Mouse (Mus musculus): ENCODE measurements around the gene Fgfr2. TPM values are rescaled to one million over a fixed set of nuclear protein-coding genes. Genes with fewer than 3 reads are reported as not detected.

Fgfr2 gene
- polyA plus RNA-seq, 1 experiment from 2014 or later: 17.2 TPM

- H3K36me3 ChIP-seq: no peaks in the 10 kb centered on the region
- H3K9ac ChIP-seq: no peak overlapping the region
- no peaks in the 10 kb centered on the region for H3K4me1 ChIP-seq (replicated peaks)
- H3K9me3 ChIP-seq (replicated peaks): no peaks in the 10 kb centered on the region
- no peaks in the 10 kb centered on the region for H3K27me3 ChIP-seq
- no peak for ATAC-seq (replicated peaks; ENCODE audit: insufficient number of reproducible peaks, insufficient read depth, low FRiP score, low read depth)
- H3K27ac ChIP-seq: no peak overlapping the region
- no peak overlapping the region for H3K4me2 ChIP-seq
- no peak overlapping the region for H3K4me3 ChIP-seq
- WGBS: 68% methylated on average over 4 of the region's 4 CpGs
Measured at GRCm38 (mm10) chr7:132088181-132088580, 1035.0 kb downstream of the Fgfr2 start.

GRCm38 (mm10) chr7:132075825-132076224, 1047.3 kb downstream of the Fgfr2 start:
- Histone ChIP-seq H3K4me1 (replicated peaks) (no peaks in the 10 kb centered on the region), H3K36me3 (no peaks in the 10 kb centered on the region), H3K27ac (no peak overlapping the region), H3K9ac (no peak overlapping the region), H3K4me3 (no peak overlapping the region), H3K4me2 (no peak overlapping the region), H3K27me3 (peaks cover 8% of the 10 kb centered on the region; the same call in 1 of the 2 replicates), H3K9me3 (replicated peaks) (no peaks in the 10 kb centered on the region)
- WGBS: 58% methylated on average over 1 of the region's 1 CpGs
- ATAC-seq (replicated peaks; ENCODE audit: insufficient number of reproducible peaks, insufficient read depth, low FRiP score, low read depth): no peak

- no peaks in the 10 kb centered on the region for H3K4me1 ChIP-seq (replicated peaks)
- no peak overlapping the region for H3K9ac ChIP-seq
- H3K4me3 ChIP-seq: no peak overlapping the region
- no peaks in the 10 kb centered on the region for H3K36me3 ChIP-seq
- peaks cover 8% of the 10 kb centered on the region; the same call in 1 of the 2 replicates for H3K27me3 ChIP-seq
- H3K4me2 ChIP-seq: no peak overlapping the region
- H3K27ac ChIP-seq: no peak overlapping the region
- WGBS: 62% methylated on average over 3 of the region's 3 CpGs
- no peak for ATAC-seq (replicated peaks; ENCODE audit: insufficient number of reproducible peaks, insufficient read depth, low FRiP score, low read depth)
- H3K9me3 ChIP-seq (replicated peaks): no peaks in the 10 kb centered on the region
Measured at GRCm38 (mm10) chr7:132074503-132074902, 1048.6 kb downstream of the Fgfr2 start.

- no peaks in the 10 kb centered on the region for H3K9me3 ChIP-seq (replicated peaks)
- H3K27me3 ChIP-seq: peaks cover 7% of the 10 kb centered on the region
- no peak for ATAC-seq (replicated peaks; ENCODE audit: insufficient number of reproducible peaks, insufficient read depth, low FRiP score, low read depth)
- H3K27ac ChIP-seq: no peak overlapping the region
- H3K4me2 ChIP-seq: no peak overlapping the region
- H3K9ac ChIP-seq: no peak overlapping the region
- H3K4me1 ChIP-seq (replicated peaks): no peaks in the 10 kb centered on the region
- WGBS: 71% methylated on average over 6 of the region's 6 CpGs
- no peaks in the 10 kb centered on the region for H3K36me3 ChIP-seq
- no peak overlapping the region for H3K4me3 ChIP-seq
Measured at GRCm38 (mm10) chr7:132070877-132071625, 1052.1 kb downstream of the Fgfr2 start.

- Histone ChIP-seq H3K4me3 (no peak overlapping the region), H3K27ac (no peak overlapping the region), H3K4me2 (no peak overlapping the region), H3K27me3 (peaks cover 7% of the 10 kb centered on the region), H3K9me3 (replicated peaks) (no peaks in the 10 kb centered on the region), H3K9ac (no peak overlapping the region), H3K4me1 (replicated peaks) (no peaks in the 10 kb centered on the region), H3K36me3 (no peaks in the 10 kb centered on the region)
- no peak for ATAC-seq (replicated peaks; ENCODE audit: insufficient number of reproducible peaks, insufficient read depth, low FRiP score, low read depth)
- 40% methylated on average over 5 of the region's 5 CpGs for WGBS
Measured at GRCm38 (mm10) chr7:132067951-132068350, 1055.2 kb downstream of the Fgfr2 start.

- Histone ChIP-seq H3K27ac (no peak overlapping the region), H3K9me3 (replicated peaks) (no peaks in the 10 kb centered on the region), H3K4me3 (no peak overlapping the region), H3K27me3 (peaks cover 6% of the 10 kb centered on the region), H3K9ac (no peak overlapping the region), H3K4me2 (no peak overlapping the region), H3K36me3 (no peaks in the 10 kb centered on the region), H3K4me1 (replicated peaks) (no peaks in the 10 kb centered on the region)
- 65% methylated on average over 5 of the region's 5 CpGs for WGBS
- no peak for ATAC-seq (replicated peaks; ENCODE audit: insufficient number of reproducible peaks, insufficient read depth, low FRiP score, low read depth)
Measured at GRCm38 (mm10) chr7:132067511-132067910, 1055.6 kb downstream of the Fgfr2 start.

- Histone ChIP-seq H3K4me3 (no peak overlapping the region), H3K4me1 (replicated peaks) (no peaks in the 10 kb centered on the region), H3K27ac (no peak overlapping the region), H3K9me3 (replicated peaks) (no peaks in the 10 kb centered on the region), H3K27me3 (no peaks in the 10 kb centered on the region; the same call in 1 of the 2 replicates), H3K36me3 (no peaks in the 10 kb centered on the region), H3K9ac (no peak overlapping the region), H3K4me2 (no peak overlapping the region)
- 74% methylated on average over 7 of the region's 7 CpGs for WGBS
- no peak for ATAC-seq (replicated peaks; ENCODE audit: insufficient number of reproducible peaks, insufficient read depth, low FRiP score, low read depth)
Measured at GRCm38 (mm10) chr7:132060116-132060515, 1063.0 kb downstream of the Fgfr2 start.

- no peak overlapping the region for H3K9ac ChIP-seq
- H3K4me3 ChIP-seq: no peak overlapping the region
- no peaks in the 10 kb centered on the region for H3K4me1 ChIP-seq (replicated peaks)
- H3K9me3 ChIP-seq (replicated peaks): no peaks in the 10 kb centered on the region
- no peaks in the 10 kb centered on the region for H3K36me3 ChIP-seq
- no peak overlapping the region for H3K27ac ChIP-seq
- no peak for ATAC-seq (replicated peaks; ENCODE audit: insufficient number of reproducible peaks, insufficient read depth, low FRiP score, low read depth)
- no peak overlapping the region for H3K4me2 ChIP-seq
- no peaks in the 10 kb centered on the region; the same call in 1 of the 2 replicates for H3K27me3 ChIP-seq
- 76% methylated on average over 7 of the region's 7 CpGs for WGBS
Measured at GRCm38 (mm10) chr7:132056565-132056964, 1066.6 kb downstream of the Fgfr2 start.

- H3K36me3 ChIP-seq: no peaks in the 10 kb centered on the region
- ATAC-seq (replicated peaks; ENCODE audit: insufficient number of reproducible peaks, insufficient read depth, low FRiP score, low read depth): no peak
- H3K27ac ChIP-seq: no peak overlapping the region
- WGBS: 46% methylated on average over 4 of the region's 4 CpGs
- no peaks in the 10 kb centered on the region for H3K4me1 ChIP-seq (replicated peaks)
- H3K9me3 ChIP-seq (replicated peaks): no peaks in the 10 kb centered on the region
- H3K4me2 ChIP-seq: no peak overlapping the region
- H3K4me3 ChIP-seq: no peak overlapping the region
- 0 out of 2 replicates have a peak, but pooled peaks cover 3% of the 10 kb centered on the region for H3K27me3 ChIP-seq
- no peak overlapping the region for H3K9ac ChIP-seq
Measured at GRCm38 (mm10) chr7:132046662-132047061, 1076.5 kb downstream of the Fgfr2 start.

- H3K27ac ChIP-seq: no peak overlapping the region
- H3K9me3 ChIP-seq (replicated peaks): no peaks in the 10 kb centered on the region
- peaks cover 10% of the 10 kb centered on the region; the same call in 1 of the 2 replicates for H3K27me3 ChIP-seq
- H3K9ac ChIP-seq: no peak overlapping the region
- H3K36me3 ChIP-seq: no peaks in the 10 kb centered on the region
- no peak overlapping the region for H3K4me3 ChIP-seq
- H3K4me2 ChIP-seq: no peak overlapping the region
- 54% methylated on average over 6 of the region's 6 CpGs for WGBS
- H3K4me1 ChIP-seq (replicated peaks): no peaks in the 10 kb centered on the region
- ATAC-seq (replicated peaks; ENCODE audit: insufficient number of reproducible peaks, insufficient read depth, low FRiP score, low read depth): no peak
Measured at GRCm38 (mm10) chr7:132031940-132032531, 1091.1 kb downstream of the Fgfr2 start.

GRCm38 (mm10) chr7:132026671-132027070, 1096.5 kb downstream of the Fgfr2 start:
- Histone ChIP-seq H3K9me3 (replicated peaks) (no peaks in the 10 kb centered on the region), H3K4me3 (no peak overlapping the region), H3K4me2 (no peak overlapping the region), H3K4me1 (replicated peaks) (no peaks in the 10 kb centered on the region), H3K9ac (no peak overlapping the region), H3K27me3 (peaks cover 15% of the 10 kb centered on the region; the same call in 1 of the 2 replicates), H3K27ac (no peak overlapping the region), H3K36me3 (no peaks in the 10 kb centered on the region)
- 48% methylated on average over 6 of the region's 6 CpGs for WGBS
- no peak for ATAC-seq (replicated peaks; ENCODE audit: insufficient number of reproducible peaks, insufficient read depth, low FRiP score, low read depth)

- 58% methylated on average over 6 of the region's 6 CpGs for WGBS
- no peaks in the 10 kb centered on the region for H3K4me1 ChIP-seq (replicated peaks)
- H3K4me3 ChIP-seq: no peak overlapping the region
- no peak overlapping the region for H3K9ac ChIP-seq
- peaks cover 10% of the 10 kb centered on the region; the same call in 1 of the 2 replicates for H3K27me3 ChIP-seq
- ATAC-seq (replicated peaks; ENCODE audit: insufficient number of reproducible peaks, insufficient read depth, low FRiP score, low read depth): no peak
- no peak overlapping the region for H3K27ac ChIP-seq
- no peaks in the 10 kb centered on the region for H3K9me3 ChIP-seq (replicated peaks)
- no peaks in the 10 kb centered on the region for H3K36me3 ChIP-seq
- no peak overlapping the region for H3K4me2 ChIP-seq
Measured at GRCm38 (mm10) chr7:132025591-132025990, 1097.6 kb downstream of the Fgfr2 start.
